Mouse (Mus musculus): ENCODE measurements at regions not wholly inside any gene's neighbourhood (a gene's known extent, or its start where the extent isn't known, plus 50 kb on each side); places are given as distances from the start of the nearest gene placed in this dataset.

GRCm38 (mm10) chr5:101013844-101014243, 168.3 kb downstream of the Gpat3 start:
- no peak for TF ChIP-seq POLR2A (IDR thresholded peaks at IDR 0.05; ENCODE audit: borderline replicate concordance, extremely low read depth, insufficient read depth, insufficient read length, poor library complexity, severe bottlenecking)
- TF ChIP-seq CTCF (IDR thresholded peaks at IDR 0.05; ENCODE audit: borderline replicate concordance, extremely low read depth, insufficient read depth, insufficient read length) = no peak

Measured in brain, embryonic 14.5 days (tissue).